Mouse (Mus musculus) thymus, adult 2 months (tissue): ENCODE measurements around the gene Ttll1. TPM values are rescaled to one million over a fixed set of nuclear protein-coding genes. Genes with fewer than 3 reads are reported as not detected.

Experiments
- DNase-seq: peaks from one replicate; pipeline ENCODE4 v3.0.0; 2021
- H3K27ac ChIP-seq: fragments of 200-500 bp; 2 replicates; pipeline ENCODE4 v1.5.1; 2012; ENCODE audit warnings: low read length, control low read depth; ENCODE audit not compliant: control insufficient read depth, insufficient read depth
- H3K27me3 ChIP-seq: fragments of 200-500 bp; 2 replicates; pipeline ENCODE4 v1.6.1; 2012; ENCODE audit warnings: mild to moderate bottlenecking, low read length, moderate library complexity, mixed read lengths; ENCODE audit not compliant: control insufficient read depth, insufficient read depth
- H3K36me3 ChIP-seq: fragments of 200-500 bp; 2 replicates; pipeline ENCODE4 v1.6.1; 2012; ENCODE audit warnings: mild to moderate bottlenecking, low read length, moderate library complexity; ENCODE audit not compliant: control insufficient read depth, insufficient read depth
- H3K4me1 ChIP-seq: fragments of 200-500 bp; replicated peaks from 2 replicates; pipeline ENCODE4 v1.6.1; 2012; ENCODE audit warnings: low read length; ENCODE audit not compliant: control insufficient read depth, insufficient read depth
- H3K4me3 ChIP-seq: fragments of 200-500 bp; 2 replicates; pipeline ENCODE4 v1.5.1; 2012; ENCODE audit warnings: mild to moderate bottlenecking, low read length, control low read depth, moderate library complexity; ENCODE audit not compliant: control insufficient read depth, insufficient read depth
- CTCF ChIP-seq: fragments of 200-500 bp; IDR thresholded peaks from 2 replicates; pipeline ENCODE4 v1.5.1; 2012; ENCODE audit warnings: mild to moderate bottlenecking, control low read depth, low read length, moderate library complexity, borderline replicate concordance; ENCODE audit not compliant: control insufficient read depth, poor library complexity, insufficient read depth; ENCODE audit errors: extremely low read depth
- POLR2A ChIP-seq: fragments of 200-500 bp; IDR thresholded peaks from 2 replicates; pipeline ENCODE4 v1.6.1; 2012; ENCODE audit warnings: mild to moderate bottlenecking, low read length, control low read depth, moderate library complexity; ENCODE audit not compliant: control insufficient read depth, poor library complexity, insufficient read depth; ENCODE audit errors: extremely low read depth
- WGBS: fragments of 180-500 bp; shearing (Covaris S2); methylation state at CpG from one replicate; pipeline ENCODE4 v1.1.7; 2018; 5-methylcytosine and 5-hydroxymethylcytosine counted together
- polyA plus RNA-seq: library from polyadenylated mRNA; depleted of rRNA; stranded (reverse); fragments of >200 nt; gene quantifications from 2 replicates; pipeline ENCODE4 v1.2.3, GENCODE M21; 2012

Ttll1 gene
- polyA plus RNA-seq, 1 experiment, result 10.9 TPM

DNA sequence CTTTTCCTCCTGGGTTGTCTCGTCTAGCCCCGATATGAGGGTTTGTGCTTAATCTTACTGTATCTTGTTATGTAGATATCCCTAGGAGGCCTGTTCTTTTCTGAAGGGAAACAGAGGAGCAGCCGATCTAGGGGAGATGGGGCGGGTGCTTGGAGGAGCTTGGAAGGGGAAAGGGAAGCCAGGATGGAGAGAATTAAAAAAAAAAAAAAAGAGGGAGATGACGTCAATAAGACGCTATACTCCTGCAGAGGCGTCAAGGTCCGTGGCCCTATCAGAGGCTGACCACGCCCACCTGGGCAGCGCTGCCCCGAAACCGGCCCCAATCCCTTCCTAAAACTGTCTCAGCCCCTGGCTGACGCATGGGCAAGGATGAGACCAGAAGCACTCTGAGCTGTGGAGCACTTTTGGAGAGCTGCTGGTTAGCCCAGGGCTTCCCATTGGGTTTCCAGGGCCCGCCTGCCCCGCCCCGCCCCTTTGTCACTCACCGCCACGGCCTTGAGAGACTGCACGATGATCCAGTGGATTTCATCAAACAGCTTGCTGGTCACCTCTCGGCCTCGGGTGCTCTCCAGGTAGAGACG is 14.8 kb downstream of the Ttll1 start:
- no peaks in the 10 kb centered on the region for H3K36me3 ChIP-seq
- no peak for DNase-seq
- TF ChIP-seq CTCF, result no peak
- TF ChIP-seq POLR2A, result no peak
- 95% methylated on average over 22 of the region's 22 CpGs for WGBS
- H3K4me1 ChIP-seq, result no peaks in the 10 kb centered on the region
- no peak overlapping the region for H3K4me3 ChIP-seq
- H3K27ac ChIP-seq, result no peak overlapping the region
- H3K27me3 ChIP-seq, result no peaks in the 10 kb centered on the region

DNA sequence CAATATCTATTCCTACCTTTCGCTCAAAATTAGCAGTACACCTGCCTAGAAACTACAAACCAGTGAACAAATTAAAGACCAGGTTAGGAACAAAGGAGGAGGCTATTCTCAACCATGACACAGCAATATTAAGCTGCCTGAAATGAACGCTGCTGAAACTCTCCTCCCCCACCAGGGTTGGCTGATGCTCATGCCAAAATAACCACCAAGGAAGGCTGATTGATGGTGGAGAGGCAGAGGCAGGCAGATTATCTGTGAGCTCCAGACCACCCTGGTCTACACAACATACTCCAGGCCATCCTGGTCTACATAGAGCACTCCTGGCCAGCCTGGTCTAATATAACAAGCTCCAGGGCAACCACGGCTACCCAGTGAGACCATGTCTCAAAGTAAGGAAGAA is 15.5 kb downstream of the Ttll1 start:
- no peak for DNase-seq
- Histone ChIP-seq H3K27me3 (no peaks in the 10 kb centered on the region), H3K36me3 (no peaks in the 10 kb centered on the region), H3K4me1 (no peaks in the 10 kb centered on the region), H3K4me3 (no peak overlapping the region), H3K27ac (no peak overlapping the region)
- TF ChIP-seq CTCF, result no peak
- TF ChIP-seq POLR2A, result no peak
- WGBS, result 88% methylated on average over 3 of the region's 3 CpGs

DNA sequence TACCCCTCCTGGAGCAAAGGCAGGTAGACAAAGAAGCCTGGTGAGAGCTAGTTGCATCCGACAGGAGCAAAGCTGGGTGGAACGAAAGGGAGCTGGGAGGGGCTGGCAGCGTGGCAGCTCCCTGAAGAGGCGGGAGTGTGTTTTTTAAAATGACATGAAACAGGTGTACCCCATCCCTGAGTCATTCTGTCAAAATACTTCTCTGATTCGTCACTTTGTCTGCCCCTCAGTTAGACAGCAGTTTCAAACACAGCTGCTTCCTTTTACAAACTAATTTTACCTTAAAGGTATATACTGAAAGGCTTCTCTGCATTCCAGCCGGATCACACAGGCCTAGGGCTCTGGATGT is 16.1 kb downstream of the Ttll1 start:
- no peak for DNase-seq
- H3K4me3 ChIP-seq, result no peak overlapping the region
- no peak overlapping the region for H3K27ac ChIP-seq
- H3K27me3 ChIP-seq, result no peaks in the 10 kb centered on the region
- no peak for TF ChIP-seq CTCF
- no peaks in the 10 kb centered on the region for H3K36me3 ChIP-seq
- WGBS, result 96% methylated on average over 6 of the region's 6 CpGs
- no peaks in the 10 kb centered on the region for H3K4me1 ChIP-seq

DNA sequence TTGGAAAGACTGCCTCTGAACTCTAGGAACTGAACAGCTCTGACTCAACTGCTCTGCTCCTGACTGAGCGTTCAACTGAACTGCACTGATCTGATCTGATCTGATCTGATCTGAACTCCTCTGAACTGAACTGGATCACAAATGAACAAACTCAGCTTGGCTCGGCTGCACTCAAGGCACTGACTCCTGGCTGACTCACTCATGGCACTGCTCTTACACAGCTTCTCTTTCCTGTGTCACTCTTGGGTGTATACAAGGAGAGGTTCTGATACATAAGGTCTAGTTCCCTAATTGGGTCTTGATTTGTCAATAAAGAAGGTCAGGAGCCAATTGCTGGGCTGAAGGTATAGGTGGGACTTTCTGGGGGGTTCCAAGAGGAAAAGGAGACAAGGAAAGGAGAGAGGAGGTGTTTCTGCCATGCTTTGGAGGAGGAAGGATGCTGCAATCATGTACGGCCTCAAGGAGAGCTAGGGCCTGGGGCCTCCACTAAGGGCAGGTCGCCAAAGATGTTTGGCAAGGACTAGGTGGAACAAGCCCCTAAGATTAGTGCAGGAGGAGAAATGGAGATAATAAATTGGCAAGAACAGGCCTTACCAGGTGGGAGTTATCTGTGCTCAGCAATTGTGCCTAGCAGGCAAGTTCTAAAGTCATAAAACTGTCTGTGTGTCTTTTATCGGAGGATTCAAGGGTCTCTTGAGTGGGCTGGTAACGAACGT is 16.7 kb downstream of the Ttll1 start:
- no peak overlapping the region for H3K4me3 ChIP-seq
- no peak for TF ChIP-seq CTCF
- TF ChIP-seq POLR2A, result no peak
- DNase-seq, result no peak
- H3K36me3 ChIP-seq, result no peaks in the 10 kb centered on the region
- H3K4me1 ChIP-seq, result no peaks in the 10 kb centered on the region
- H3K27ac ChIP-seq, result no peak overlapping the region
- WGBS, result 95% methylated on average over 7 of the region's 7 CpGs
- no peaks in the 10 kb centered on the region for H3K27me3 ChIP-seq

DNA sequence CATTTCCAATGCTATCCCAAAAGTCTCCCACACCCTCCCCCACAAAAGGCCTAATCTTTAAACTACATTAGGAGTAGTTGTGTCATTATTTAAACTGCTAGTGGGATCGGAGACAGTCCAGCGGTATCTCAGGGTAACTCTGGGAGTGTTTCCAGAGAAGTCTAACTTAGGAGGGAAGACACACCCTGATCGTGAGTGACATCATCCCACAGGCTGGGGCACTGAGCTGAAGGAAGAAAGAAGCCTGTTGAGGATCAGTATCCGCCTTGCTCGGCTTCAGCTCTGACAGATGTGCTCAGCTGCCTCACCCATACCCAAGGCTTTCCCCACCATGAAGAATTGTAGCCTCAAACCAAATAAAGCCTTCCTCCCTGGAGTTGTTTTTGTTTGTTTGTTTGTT is 18.8 kb downstream of the Ttll1 start:
- DNase-seq, result no peak
- no peak overlapping the region for H3K27ac ChIP-seq
- no peaks in the 10 kb centered on the region for H3K36me3 ChIP-seq
- H3K4me1 ChIP-seq, result no peaks in the 10 kb centered on the region
- no peak overlapping the region for H3K4me3 ChIP-seq
- TF ChIP-seq POLR2A (no peak), CTCF (no peak)
- WGBS, result 93% methylated on average over 5 of the region's 5 CpGs
- H3K27me3 ChIP-seq, result no peaks in the 10 kb centered on the region

DNA sequence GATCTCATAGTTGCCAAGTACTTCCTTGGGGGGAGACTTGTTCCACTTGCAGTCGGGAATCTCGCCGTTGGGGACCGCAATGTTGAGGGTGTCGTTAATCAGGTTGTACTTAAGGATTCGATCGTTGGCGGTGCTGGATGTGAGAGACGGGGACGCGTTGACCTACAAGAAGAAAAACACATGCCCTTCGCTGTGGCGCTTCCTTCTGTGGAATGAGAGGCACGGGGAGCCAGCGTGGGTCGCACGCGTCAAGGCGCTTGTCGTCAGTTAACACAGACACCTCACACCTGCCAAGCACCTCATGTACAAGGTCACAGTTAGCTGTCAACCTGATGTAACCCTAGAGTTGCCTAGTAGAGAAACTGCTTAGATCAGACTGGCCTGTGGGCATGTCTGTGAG is 21.2 kb downstream of the Ttll1 start:
- Histone ChIP-seq H3K27me3 (no peaks in the 10 kb centered on the region), H3K4me1 (no peaks in the 10 kb centered on the region), H3K27ac (no peak overlapping the region), H3K36me3 (no peaks in the 10 kb centered on the region), H3K4me3 (no peak overlapping the region)
- 98% methylated on average over 20 of the region's 20 CpGs for WGBS
- DNase-seq, result no peak
- TF ChIP-seq CTCF (no peak), POLR2A (no peak)
